In the genomic region with DNA sequence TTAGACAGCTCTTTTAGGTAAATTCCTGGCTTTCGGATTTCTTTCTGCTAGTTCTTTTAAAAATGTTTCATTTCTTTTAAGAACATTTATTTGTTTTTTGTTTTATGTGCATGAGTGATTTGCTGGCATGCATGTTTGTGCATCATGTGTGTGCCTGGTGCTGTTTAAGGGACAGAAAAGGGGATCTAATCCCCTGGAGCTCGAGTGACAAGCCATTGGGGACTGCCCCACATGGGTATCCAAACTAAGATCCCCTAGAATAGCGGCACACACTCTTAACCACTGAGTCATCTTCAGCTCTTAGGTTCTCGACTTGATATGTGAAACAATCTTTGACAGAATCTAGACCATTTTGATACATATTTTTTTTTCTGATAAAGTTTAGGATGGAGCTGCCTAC, we compare ENCODE assay signal across 28 mouse cellular contexts.
"Had no signal": no experiment of that assay in that cellular context is flagged by ENCODE, and none has a peak within 500 bp of the region (broad histone marks: within the 10 kb centered on the region; RNA-seq: fewer than 3 reads in every experiment).

No protein-coding gene starts in this region.

- ATAC-seq: forebrain, embryonic 13.5 days; forebrain, embryonic 14.5 days; forebrain, embryonic 15.5 days; forebrain, embryonic 16.5 days; forebrain, postnatal 0 days had no signal

- H3K36me3 ChIP-seq: embryonic facial prominence, embryonic 10.5 days; embryonic facial prominence, embryonic 12.5 days; embryonic facial prominence, embryonic 13.5 days; embryonic facial prominence, embryonic 15.5 days; forebrain, embryonic 10.5 days; forebrain, embryonic 12.5 days; forebrain, embryonic 15.5 days had no signal

- DNase-seq: cerebellum, adult 8-10 months; cerebellum, adult 9-10 months; cerebellum, adult 9-11 months; cerebellum, postnatal 10 days; cerebellum, postnatal 14 days; cerebellum, postnatal 25 days; cerebellum, postnatal 36 days; embryo, embryonic 11 days; forebrain, postnatal 0 days; gastrocnemius, adult 2 months; gastrocnemius, postnatal 10 days; gastrocnemius, postnatal 14 days; gastrocnemius, postnatal 25 days; gastrocnemius, postnatal 36 days; heart, adult 11 months; heart, adult 18-20 months; heart, adult 2 months had no signal

- H3K9ac ChIP-seq: embryonic facial prominence, embryonic 12.5 days; embryonic facial prominence, embryonic 13.5 days; embryonic facial prominence, embryonic 15.5 days; forebrain, embryonic 12.5 days; forebrain, embryonic 13.5 days; forebrain, embryonic 15.5 days; forebrain, postnatal 0 days had no signal

- H3K4me3 ChIP-seq: embryonic facial prominence, embryonic 10.5 days; embryonic facial prominence, embryonic 12.5 days; embryonic facial prominence, embryonic 13.5 days; embryonic facial prominence, embryonic 15.5 days; erythroblast, embryonic 14.5 days; forebrain, embryonic 10.5 days; forebrain, embryonic 12.5 days; forebrain, embryonic 13.5 days; forebrain, embryonic 15.5 days; gastrocnemius, adult 2 months; heart, adult 2 months had no signal

- H3K4me1 ChIP-seq: embryonic facial prominence, embryonic 10.5 days; embryonic facial prominence, embryonic 12.5 days; embryonic facial prominence, embryonic 13.5 days; embryonic facial prominence, embryonic 15.5 days; forebrain, embryonic 10.5 days; forebrain, embryonic 12.5 days; forebrain, embryonic 15.5 days had no signal

- H3K27me3 ChIP-seq: embryonic facial prominence, embryonic 12.5 days; embryonic facial prominence, embryonic 13.5 days; embryonic facial prominence, embryonic 15.5 days; forebrain, embryonic 12.5 days; forebrain, embryonic 13.5 days; forebrain, embryonic 15.5 days had no signal

- H3K4me2 ChIP-seq: embryonic facial prominence, embryonic 12.5 days; embryonic facial prominence, embryonic 13.5 days; embryonic facial prominence, embryonic 15.5 days; forebrain, embryonic 12.5 days; forebrain, embryonic 13.5 days; forebrain, embryonic 15.5 days had no signal

- H3K9me3 ChIP-seq: embryonic facial prominence, embryonic 10.5 days; embryonic facial prominence, embryonic 12.5 days; embryonic facial prominence, embryonic 13.5 days; embryonic facial prominence, embryonic 15.5 days; forebrain, embryonic 10.5 days; forebrain, embryonic 12.5 days; forebrain, embryonic 13.5 days; forebrain, embryonic 15.5 days had no signal

- H3K27ac ChIP-seq: embryonic facial prominence, embryonic 10.5 days; embryonic facial prominence, embryonic 12.5 days; embryonic facial prominence, embryonic 13.5 days; embryonic facial prominence, embryonic 15.5 days; forebrain, embryonic 10.5 days; forebrain, embryonic 12.5 days; forebrain, embryonic 13.5 days; forebrain, embryonic 15.5 days; gastrocnemius, adult 2 months; heart, adult 2 months had no signal
